Mouse (Mus musculus) limb, embryonic 15.5 days (tissue): ENCODE data around the gene Polr2e. TPM values are rescaled to one million over a fixed set of nuclear protein-coding genes. Genes with fewer than 3 reads are reported as not detected.
"Not testable (repeated sequence)": the region's sequence is repeated elsewhere in the genome, so short reads cannot be mapped to it uniquely, and the experiment has no call there.

Experiments
- ATAC-seq: fragments of 200-750 bp; cut with Nextera tagmentation; 2 replicates; pipeline ENCODE4 v1.8.0; 2017; ENCODE audit warnings: low read depth, moderate TSS enrichment; ENCODE audit not compliant: insufficient number of reproducible peaks, low FRiP score, low TSS enrichment
- H3K27ac ChIP-seq: fragments of 300-500 bp; sonication (generic); 2 replicates; pipeline ENCODE4 v1.5.1; 2015; ENCODE audit warnings: moderate library complexity, mild to moderate bottlenecking, inconsistent platforms
- H3K27me3 ChIP-seq: fragments of 300-500 bp; sonication (generic); 2 replicates; pipeline ENCODE4 v1.6.1; 2015; ENCODE audit warnings: inconsistent platforms
- H3K36me3 ChIP-seq: fragments of 300-500 bp; sonication (generic); 2 replicates; pipeline ENCODE4 v1.6.1; 2015; ENCODE audit warnings: inconsistent platforms
- H3K4me1 ChIP-seq: fragments of 300-500 bp; sonication (generic); 2 replicates; pipeline ENCODE4 v1.6.1; 2015; ENCODE audit warnings: inconsistent platforms
- H3K4me2 ChIP-seq: fragments of 300-500 bp; sonication (generic); 2 replicates; pipeline ENCODE4 v1.6.1; 2015; ENCODE audit warnings: mild to moderate bottlenecking, inconsistent platforms
- H3K4me3 ChIP-seq: fragments of 300-500 bp; sonication (generic); 2 replicates; pipeline ENCODE4 v1.5.1; 2015; ENCODE audit warnings: mild to moderate bottlenecking, inconsistent platforms
- H3K9ac ChIP-seq: fragments of 300-500 bp; sonication (generic); 2 replicates; pipeline ENCODE4 v1.6.1; 2015; ENCODE audit warnings: inconsistent platforms
- H3K9me3 ChIP-seq: fragments of 300-500 bp; sonication (generic); 2 replicates; pipeline ENCODE4 v1.6.1; 2016; ENCODE audit warnings: inconsistent platforms
- WGBS: fragments of 180-500 bp; shearing (Covaris S2); methylation state at CpG from one replicate; pipeline ENCODE4 v1.1.7; 2015; 5-methylcytosine and 5-hydroxymethylcytosine counted together
- polyA plus RNA-seq: library from polyadenylated mRNA; unstranded; fragments of >200 nt; fragmentation: Nextera tagmentation; extraction: Ambion mirVana; gene quantifications from 2 replicates; pipeline ENCODE4 v1.2.1, GENCODE M21; 2015

Gene Polr2e
- polyA plus RNA-seq, 1 experiment from 2014 or later = 213 TPM

DNA sequence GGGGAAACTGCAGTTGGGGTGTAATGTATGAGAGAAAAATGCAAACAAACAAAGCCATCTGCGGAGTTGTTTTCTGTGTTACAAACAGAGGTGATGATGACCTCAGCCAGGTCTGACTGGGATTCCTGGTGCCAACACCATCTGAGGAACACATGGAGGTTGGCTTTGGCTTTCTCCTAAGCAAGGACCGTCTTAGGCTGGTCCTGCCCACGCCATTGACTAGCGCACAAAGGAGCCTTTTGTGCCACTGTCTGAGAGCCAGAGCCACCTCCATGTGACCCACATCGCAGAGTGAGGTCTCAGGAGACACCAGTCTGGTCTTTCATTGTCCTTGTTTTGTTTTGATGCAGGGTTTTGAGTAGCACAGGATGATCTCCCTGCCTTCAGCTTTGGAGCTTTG, 8.8 kb upstream of the Polr2e start:
- Histone ChIP-seq H3K36me3 (no peaks in the 10 kb centered on the region), H3K4me1 (peaks cover 18% of the 10 kb centered on the region), H3K4me3 (no peak overlapping the region), H3K27me3 (no peaks in the 10 kb centered on the region), H3K9me3 (no peaks in the 10 kb centered on the region), H3K9ac (no peak overlapping the region), H3K27ac (peak overlapping the region; percentile 9; the same call in 1 of the 2 replicates), H3K4me2 (no peak overlapping the region)
- no peak for ATAC-seq
- 27% methylated on average over 5 of the region's 5 CpGs for WGBS

GRCm38 (mm10) chr10:80047041-80047565, 7.5 kb upstream of the Polr2e start, which contains the start of gene Gpx4:
TSS of gene Gpx4 (plus strand) at chr10:80047166.
- H3K36me3 ChIP-seq = no peaks in the 10 kb centered on the region
- H3K27me3 ChIP-seq = no peaks in the 10 kb centered on the region
- no peaks in the 10 kb centered on the region for H3K9me3 ChIP-seq
- no peak within 1 kb of the TSS for H3K9ac ChIP-seq
- WGBS = 47% methylated on average over 9 of the region's 9 CpGs
- no peak for ATAC-seq
- H3K4me3 ChIP-seq = no peak within 1 kb of the TSS
- no peak within 1 kb of the TSS for H3K4me2 ChIP-seq
- H3K4me1 ChIP-seq = peaks cover 10% of the 10 kb centered on the region
- H3K27ac ChIP-seq = no peak within 1 kb of the TSS

- ATAC-seq = no peak
- no peaks in the 10 kb centered on the region for H3K27me3 ChIP-seq
- 80% methylated on average over 5 of the region's 5 CpGs for WGBS
- no peak overlapping the region for H3K4me2 ChIP-seq
- H3K9me3 ChIP-seq = no peaks in the 10 kb centered on the region
- H3K4me3 ChIP-seq = no peak overlapping the region
- no peak overlapping the region for H3K27ac ChIP-seq
- peaks cover 8% of the 10 kb centered on the region for H3K4me1 ChIP-seq
- H3K9ac ChIP-seq = no peak overlapping the region
- no peaks in the 10 kb centered on the region for H3K36me3 ChIP-seq
These were observed 6.2 kb upstream of the Polr2e start for GRCm38 (mm10) chr10:80045766-80046165.

DNA sequence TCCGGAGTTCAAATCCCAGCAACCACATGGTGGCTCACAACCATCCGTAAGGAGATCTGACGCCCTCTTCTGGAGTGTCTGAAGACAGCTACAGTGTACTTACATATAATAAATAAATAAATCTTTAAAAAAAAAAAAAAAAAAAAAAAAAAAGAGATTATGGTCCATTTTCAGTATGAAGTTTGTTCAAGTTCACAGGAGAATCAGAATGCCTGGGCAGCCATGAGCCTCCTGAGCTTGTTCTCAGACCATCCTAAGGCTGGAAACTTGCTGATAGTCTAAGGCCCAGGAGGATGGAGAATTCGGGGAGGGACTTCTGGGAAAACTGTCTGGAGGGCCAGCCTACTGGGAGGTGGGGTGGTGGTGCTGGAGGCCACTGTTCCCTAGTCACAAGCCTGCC, 5.8 kb upstream of the Polr2e start:
- not testable (repeated sequence) for H3K9me3 ChIP-seq, H3K27ac ChIP-seq, ATAC-seq, H3K4me1 ChIP-seq, H3K4me2 ChIP-seq, H3K4me3 ChIP-seq, H3K36me3 ChIP-seq, H3K27me3 ChIP-seq, H3K9ac ChIP-seq
- WGBS = 75% methylated on average over 4 of the region's 4 CpGs

GRCm38 (mm10) chr10:80044087-80044486, 4.5 kb upstream of the Polr2e start:
- no peaks in the 10 kb centered on the region for H3K27me3 ChIP-seq
- WGBS = 47% methylated on average over 4 of the region's 4 CpGs
- H3K27ac ChIP-seq = no peak overlapping the region
- H3K4me3 ChIP-seq = no peak overlapping the region
- H3K9ac ChIP-seq = no peak overlapping the region
- no peaks in the 10 kb centered on the region for H3K36me3 ChIP-seq
- H3K4me1 ChIP-seq = peaks cover 12% of the 10 kb centered on the region
- no peak overlapping the region for H3K4me2 ChIP-seq
- H3K9me3 ChIP-seq = no peaks in the 10 kb centered on the region
- ATAC-seq = no peak

DNA sequence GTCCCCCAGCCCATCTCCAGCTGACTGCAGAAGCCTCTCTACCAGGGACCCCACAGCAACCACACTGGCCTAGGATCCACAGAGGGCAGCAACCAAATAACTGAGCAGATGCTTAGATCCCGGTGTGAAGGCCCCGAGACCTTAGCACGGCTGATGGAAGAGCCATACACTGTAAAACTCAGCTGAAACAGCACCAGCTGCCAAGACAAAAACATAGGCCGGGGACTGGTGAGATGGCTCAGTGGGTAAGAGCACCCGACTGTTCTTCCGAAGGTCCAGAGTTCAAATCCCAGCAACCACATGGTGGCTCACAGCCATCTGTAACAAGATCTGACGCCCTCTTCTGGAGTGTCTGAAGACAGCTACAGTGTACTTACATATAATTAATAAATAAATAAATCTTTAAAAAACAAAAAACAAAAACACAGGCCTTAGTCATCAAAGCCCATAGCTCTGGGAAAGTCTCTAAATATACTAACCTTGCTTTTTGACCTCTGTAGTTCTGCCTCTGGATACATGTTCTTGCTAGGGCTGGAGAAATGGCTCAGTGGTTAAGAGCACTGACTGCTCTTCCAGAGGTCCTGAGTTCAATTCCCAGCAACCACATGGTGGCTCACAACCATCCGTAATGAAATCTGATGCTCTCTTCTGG, 1.9 kb upstream of the Polr2e start:
- ATAC-seq, H3K27ac ChIP-seq, H3K9ac ChIP-seq, H3K4me2 ChIP-seq, H3K4me3 ChIP-seq, H3K9me3 ChIP-seq, H3K27me3 ChIP-seq: not testable (repeated sequence)
- Histone ChIP-seq H3K36me3 (peaks cover 18% of the 10 kb centered on the region), H3K4me1 (peaks cover 18% of the 10 kb centered on the region)
- 82% methylated on average over 8 of the region's 8 CpGs for WGBS

DNA sequence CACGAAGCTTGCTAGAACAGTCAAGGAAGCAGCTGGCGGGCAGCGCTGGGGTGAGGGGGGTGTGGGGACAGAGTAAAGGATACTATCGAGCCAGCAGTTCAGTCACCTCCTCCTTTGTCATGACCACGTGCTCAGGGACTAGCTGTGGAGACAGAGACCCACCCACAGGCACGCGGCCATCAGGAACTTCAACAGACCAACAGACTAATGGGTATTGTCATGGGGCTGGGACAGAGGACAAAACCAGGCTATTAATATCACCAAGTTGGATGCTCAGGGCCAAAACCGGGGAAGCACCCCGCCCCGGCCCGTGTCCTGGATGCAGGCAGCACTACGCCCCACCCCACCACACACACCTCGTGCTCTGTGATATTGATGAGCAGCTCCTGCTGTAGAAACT, 2.8 kb downstream of the Polr2e start:
- Histone ChIP-seq H3K36me3 (peaks cover 39% of the 10 kb centered on the region), H3K9me3 (no peaks in the 10 kb centered on the region), H3K27ac (no peak overlapping the region), H3K9ac (no peak overlapping the region), H3K4me1 (peaks cover 22% of the 10 kb centered on the region), H3K27me3 (no peaks in the 10 kb centered on the region), H3K4me2 (no peak overlapping the region), H3K4me3 (no peak overlapping the region)
- ATAC-seq = no peak
- WGBS = 91% methylated on average over 13 of the region's 13 CpGs

GRCm38 (mm10) chr10:80035686-80036085, 3.9 kb downstream of the Polr2e start:
- no peak overlapping the region for H3K4me3 ChIP-seq
- peaks cover 22% of the 10 kb centered on the region for H3K4me1 ChIP-seq
- no peak overlapping the region for H3K4me2 ChIP-seq
- no peak overlapping the region for H3K9ac ChIP-seq
- no peak overlapping the region for H3K27ac ChIP-seq
- H3K9me3 ChIP-seq = no peaks in the 10 kb centered on the region
- H3K36me3 ChIP-seq = peaks cover 39% of the 10 kb centered on the region
- ATAC-seq = no peak
- WGBS = 89% methylated on average over 5 of the region's 5 CpGs
- H3K27me3 ChIP-seq = no peaks in the 10 kb centered on the region

DNA sequence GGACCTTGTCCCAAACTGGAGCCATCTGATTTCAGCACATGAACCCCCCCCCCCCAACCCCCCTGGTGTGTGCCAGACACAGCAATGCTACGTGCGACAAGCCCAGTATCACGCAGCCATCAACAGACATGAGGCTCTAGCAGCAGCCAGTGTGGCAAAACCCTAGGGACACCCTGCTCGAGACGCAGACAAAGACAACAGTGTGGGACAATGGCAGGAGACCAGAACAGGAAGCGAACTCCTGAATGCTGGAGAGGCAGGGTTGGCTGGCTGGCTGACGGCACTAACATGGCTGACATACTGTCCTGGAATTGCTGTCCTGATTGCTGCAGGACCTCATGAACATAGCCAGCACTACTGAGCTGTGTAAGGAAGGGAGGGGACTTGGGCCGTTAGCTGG, 4.4 kb downstream of the Polr2e start:
- H3K27me3 ChIP-seq = no peaks in the 10 kb centered on the region
- WGBS = 76% methylated on average over 8 of the region's 8 CpGs
- no peak overlapping the region for H3K4me2 ChIP-seq
- peaks cover 22% of the 10 kb centered on the region for H3K4me1 ChIP-seq
- H3K9ac ChIP-seq = no peak overlapping the region
- no peaks in the 10 kb centered on the region for H3K9me3 ChIP-seq
- peaks cover 39% of the 10 kb centered on the region for H3K36me3 ChIP-seq
- no peak overlapping the region for H3K27ac ChIP-seq
- ATAC-seq = no peak
- H3K4me3 ChIP-seq = no peak overlapping the region

DNA sequence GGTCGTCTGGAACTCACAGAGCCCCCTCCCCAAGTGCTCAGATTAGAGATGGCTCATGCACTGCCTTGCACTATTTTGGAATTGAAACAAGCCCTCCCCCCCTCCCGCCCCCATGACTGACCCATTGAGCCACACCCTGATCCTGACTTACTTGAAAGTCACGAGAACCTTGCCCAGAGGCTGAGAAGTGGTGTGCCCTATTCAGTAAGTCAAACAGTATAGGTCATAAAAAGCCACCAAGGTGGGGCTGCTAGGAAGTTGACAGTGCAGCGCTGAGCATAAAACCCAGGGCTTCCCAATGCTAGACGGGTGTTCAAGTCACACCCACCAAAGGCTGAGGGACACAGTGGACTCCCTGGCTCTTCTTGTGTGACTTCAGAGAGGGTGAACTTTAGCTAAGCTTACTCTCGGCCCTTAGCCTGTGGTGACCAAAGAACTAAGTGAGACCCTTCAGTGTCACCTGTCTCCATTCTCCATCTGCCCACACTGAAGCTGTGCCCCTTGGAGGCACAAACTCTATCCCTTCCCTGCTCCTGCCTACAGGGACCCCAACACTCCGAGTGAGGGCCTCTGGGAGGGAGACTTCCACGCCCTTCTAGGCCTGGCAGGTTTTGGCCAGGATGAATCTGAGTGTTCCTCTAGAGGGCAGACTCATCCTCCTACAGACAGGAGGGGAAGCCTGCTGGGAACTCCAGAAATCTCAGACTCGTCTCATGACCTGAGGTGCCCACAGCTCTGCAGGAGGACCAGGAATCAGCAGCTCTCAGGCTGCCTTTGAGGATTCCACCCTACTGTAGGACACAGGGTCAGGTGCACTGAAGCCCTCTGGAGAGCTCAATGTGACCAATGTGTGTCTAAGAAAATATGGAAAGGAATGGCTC, 5.8 kb downstream of the Polr2e start:
- H3K9ac ChIP-seq = no peak overlapping the region
- H3K4me2 ChIP-seq = no peak overlapping the region
- H3K36me3 ChIP-seq = peaks cover 39% of the 10 kb centered on the region
- WGBS = 36% methylated on average over 9 of the region's 9 CpGs
- no peak overlapping the region for H3K4me3 ChIP-seq
- H3K27ac ChIP-seq = peak overlapping the region; percentile 43; the same call in 1 of the 2 replicates
- no peak; the same call in 1 of the 2 replicates for ATAC-seq
- no peaks in the 10 kb centered on the region for H3K27me3 ChIP-seq
- H3K9me3 ChIP-seq = no peaks in the 10 kb centered on the region
- H3K4me1 ChIP-seq = peaks cover 16% of the 10 kb centered on the region

GRCm38 (mm10) chr10:80032799-80033480, 6.7 kb downstream of the Polr2e start:
- ATAC-seq = no peak
- H3K36me3 ChIP-seq = peaks cover 35% of the 10 kb centered on the region
- no peak overlapping the region for H3K4me3 ChIP-seq
- whole genome bisulfite sequencing = 62% methylated on average over 5 of the region's 5 CpGs
- no peaks in the 10 kb centered on the region for H3K27me3 ChIP-seq
- peaks cover 8% of the 10 kb centered on the region for H3K4me1 ChIP-seq
- no peak overlapping the region for H3K4me2 ChIP-seq
- no peaks in the 10 kb centered on the region for H3K9me3 ChIP-seq
- H3K27ac ChIP-seq = no peak overlapping the region; the same call in 1 of the 2 replicates
- no peak overlapping the region; the same call in 1 of the 2 replicates for H3K9ac ChIP-seq
